Mouse (Mus musculus) urinary bladder, postnatal 36 days (tissue): ENCODE measurements around the gene Scgb1b7.
"Not testable (repeated sequence)": the region's sequence is repeated elsewhere in the genome, so short reads cannot be mapped to it uniquely, and the experiment has no call there.

ENCODE experiments used
- DNase-seq, 2 experiments: peaks; one replicate each; pipeline ENCODE4 v3.0.0; 2022; ENCODE audit warnings: low spot score in 2 of 2, mixed read lengths in 1 of 2

The Scgb1b7 gene

GRCm38 (mm10) chr7:31712365-31712764 is at the start of gene Scgb1b7:
Gene Scgb1b7 (plus strand): TSS chr7:31712665.
- DNase-seq, result not testable (repeated sequence)

- not testable (repeated sequence) for DNase-seq
These were observed 6.8 kb upstream of the Scgb1b7 start, which contains the start of gene Scgb2b7 for GRCm38 (mm10) chr7:31705657-31706056. Gene Scgb2b7 (minus strand): TSS chr7:31705757.
